Mouse (Mus musculus) cerebellum, adult 2 months (tissue): Measurements from ENCODE around the gene Dido1.

ENCODE experiments used
- CTCF ChIP-seq: fragments of 200-500 bp; IDR thresholded peaks from 2 replicates; pipeline ENCODE4 v1.5.1; 2011; ENCODE audit warnings: low read depth, mild to moderate bottlenecking, control low read depth, low read length, moderate library complexity, borderline replicate concordance; ENCODE audit not compliant: insufficient read depth
- POLR2A ChIP-seq: fragments of 200-500 bp; IDR thresholded peaks from 2 replicates; pipeline ENCODE4 v1.6.1; 2011; ENCODE audit warnings: low read length, control low read depth, borderline replicate concordance; ENCODE audit not compliant: insufficient read depth

DNA sequence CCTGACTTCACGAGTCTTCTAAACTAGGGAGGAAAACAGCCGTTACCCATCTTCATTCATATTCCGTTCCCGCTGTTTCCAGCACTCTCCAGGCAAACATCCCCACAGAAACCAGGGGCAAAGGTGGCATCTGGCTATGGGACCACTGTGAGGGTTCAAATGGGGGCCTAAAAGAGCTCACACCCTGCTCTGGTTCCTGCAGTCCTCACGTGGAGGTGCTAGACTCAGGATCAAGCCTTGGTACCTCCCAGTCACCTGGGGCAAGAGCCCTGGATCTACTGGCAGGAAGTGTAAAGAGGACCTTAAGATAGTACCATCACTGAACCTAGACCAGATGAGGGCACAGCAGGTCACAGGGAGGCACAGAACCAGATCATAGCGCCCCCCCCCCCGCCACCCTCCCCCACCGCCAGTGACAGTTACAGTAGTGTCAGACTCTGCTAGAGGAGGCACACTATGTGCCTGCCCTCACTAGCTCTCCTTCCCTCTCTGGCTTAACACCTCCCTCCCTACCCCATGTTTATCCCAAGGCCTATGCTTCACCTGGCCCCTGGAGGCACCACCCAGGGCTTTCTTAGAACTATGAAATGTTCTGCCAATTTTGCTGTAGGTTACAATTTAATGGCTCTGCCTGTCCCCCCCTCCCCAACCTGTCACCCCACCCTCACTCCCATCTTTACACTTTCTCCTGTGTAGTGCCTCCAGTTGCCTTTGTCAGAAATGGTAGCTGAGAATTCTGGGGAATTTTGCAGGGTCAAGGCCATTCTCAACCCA, 16.2 kb upstream of the Dido1 start:
- TF ChIP-seq CTCF, result no peak
- no peak for TF ChIP-seq POLR2A
